Mouse (Mus musculus) gastrocnemius, adult 18-20 months (tissue): ENCODE results near the gene Tmcc1. TPM values are rescaled to one million over a fixed set of nuclear protein-coding genes. Genes with fewer than 3 reads are reported as not detected.
"Not testable (repeated sequence)": the region's sequence is repeated elsewhere in the genome, so short reads cannot be mapped to it uniquely, and the experiment has no call there.

Experiments
- DNase-seq: peaks from one replicate; pipeline ENCODE4 v3.0.0; 2021; ENCODE audit warnings: low spot score
- total RNA-seq, 2 experiments: library from RNA; stranded (reverse); gene quantifications; 2 replicates each; pipeline ENCODE4 v1.2.3; 2021

Tmcc1 gene
- total RNA-seq, 2 experiments from 2014 or later, result 58.3 to 69.2 TPM

GRCm38 (mm10) chr6:116147386-116147785 lies 45.9 kb downstream of the Tmcc1 start:
- no peak for DNase-seq

GRCm38 (mm10) chr6:116141696-116142095 lies 51.6 kb downstream of the Tmcc1 start:
- no peak for DNase-seq

GRCm38 (mm10) chr6:116140782-116141181 lies 52.5 kb downstream of the Tmcc1 start:
- no peak for DNase-seq

- no peak for DNase-seq
These were observed 54.0 kb downstream of the Tmcc1 start for GRCm38 (mm10) chr6:116139143-116139856.

GRCm38 (mm10) chr6:116135971-116136632 lies 57.2 kb downstream of the Tmcc1 start:
- peak; percentile 19 for DNase-seq

- no peak for DNase-seq
These were observed 59.5 kb downstream of the Tmcc1 start for GRCm38 (mm10) chr6:116133756-116134155.

- DNase-seq, result no peak
These were observed 61.5 kb downstream of the Tmcc1 start for GRCm38 (mm10) chr6:116131771-116132170.

GRCm38 (mm10) chr6:116128710-116129109 lies 64.6 kb downstream of the Tmcc1 start:
- peak; percentile 55 for DNase-seq

- no peak for DNase-seq
These were observed 65.3 kb downstream of the Tmcc1 start for GRCm38 (mm10) chr6:116127918-116128443.

- DNase-seq, result no peak
These were observed 66.7 kb downstream of the Tmcc1 start for GRCm38 (mm10) chr6:116126577-116126976.

GRCm38 (mm10) chr6:116122881-116123280 lies 70.4 kb downstream of the Tmcc1 start:
- no peak for DNase-seq

- DNase-seq, result no peak
These were observed 73.6 kb downstream of the Tmcc1 start for GRCm38 (mm10) chr6:116119669-116120068.

- DNase-seq, result not testable (repeated sequence)
These were observed 76.7 kb downstream of the Tmcc1 start for GRCm38 (mm10) chr6:116116634-116117033.

GRCm38 (mm10) chr6:116110588-116110987 lies 82.7 kb downstream of the Tmcc1 start:
- DNase-seq, result no peak

GRCm38 (mm10) chr6:116107471-116108358 lies 85.6 kb downstream of the Tmcc1 start:
- peak; percentile 44 for DNase-seq

GRCm38 (mm10) chr6:116106967-116107470 lies 86.3 kb downstream of the Tmcc1 start:
- DNase-seq, result no peak

- DNase-seq, result no peak
These were observed 95.7 kb downstream of the Tmcc1 start for GRCm38 (mm10) chr6:116097579-116097978.

GRCm38 (mm10) chr6:116089402-116089801 lies 103.9 kb downstream of the Tmcc1 start:
- no peak for DNase-seq

GRCm38 (mm10) chr6:116086036-116086435 lies 107.2 kb downstream of the Tmcc1 start:
- no peak for DNase-seq

- DNase-seq, result no peak
These were observed 111.0 kb downstream of the Tmcc1 start for GRCm38 (mm10) chr6:116082239-116082638.

GRCm38 (mm10) chr6:116081375-116081774 lies 111.9 kb downstream of the Tmcc1 start:
- no peak for DNase-seq
